Mouse (Mus musculus) ovary, adult 18-20 months (tissue): Measurements from ENCODE around the gene Zfp280b.
"Not testable (repeated sequence)": the region's sequence is repeated elsewhere in the genome, so short reads cannot be mapped to it uniquely, and the experiment has no call there.

Source experiments
- DNase-seq: peaks from one replicate; pipeline ENCODE4 v3.0.0; 2022; ENCODE audit warnings: low spot score, mixed read lengths

Gene Zfp280b

GRCm38 (mm10) chr10:76030496-76030895 is 2.0 kb upstream of the Zfp280b start:
- DNase-seq = no peak

- DNase-seq = no peak
These were observed 694 bp upstream of the Zfp280b start for GRCm38 (mm10) chr10:76031511-76032401.

GRCm38 (mm10) chr10:76033119-76033455 is 637 bp downstream of the Zfp280b start:
- no peak for DNase-seq

- no peak for DNase-seq
These were observed 1.7 kb downstream of the Zfp280b start for GRCm38 (mm10) chr10:76034001-76034600.

GRCm38 (mm10) chr10:76035277-76035676 is 2.8 kb downstream of the Zfp280b start:
- no peak for DNase-seq

GRCm38 (mm10) chr10:76036962-76037361 is 4.5 kb downstream of the Zfp280b start:
- DNase-seq = no peak

GRCm38 (mm10) chr10:76045343-76045742 is 12.9 kb downstream of the Zfp280b start:
- DNase-seq = no peak

GRCm38 (mm10) chr10:76046754-76047153 is 14.3 kb downstream of the Zfp280b start:
- DNase-seq = no peak

GRCm38 (mm10) chr10:76047182-76047869 is 14.9 kb downstream of the Zfp280b start:
- DNase-seq = no peak

- DNase-seq = no peak
These were observed 16.5 kb downstream of the Zfp280b start for GRCm38 (mm10) chr10:76048967-76049366.

GRCm38 (mm10) chr10:76051860-76052259 is 19.4 kb downstream of the Zfp280b start:
- DNase-seq = no peak

GRCm38 (mm10) chr10:76062439-76062838 is 30.0 kb downstream of the Zfp280b start:
- DNase-seq = no peak

GRCm38 (mm10) chr10:76067674-76068613 is 35.5 kb downstream of the Zfp280b start:
- DNase-seq = no peak

- not testable (repeated sequence) for DNase-seq
These were observed 39.6 kb downstream of the Zfp280b start for GRCm38 (mm10) chr10:76072080-76072479.

- DNase-seq = not testable (repeated sequence)
These were observed 44.6 kb downstream of the Zfp280b start for GRCm38 (mm10) chr10:76077008-76077407.
